Mouse (Mus musculus) liver, postnatal 0 days (tissue): ENCODE measurements around the gene B3gat2.

Experiments
- CTCF ChIP-seq: sonication (generic); IDR thresholded peaks from 2 replicates; pipeline ENCODE4 v1.5.1; 2016; ENCODE audit warnings: antibody characterized with exemption, low read depth
- EP300 ChIP-seq: IDR thresholded peaks from 2 replicates; pipeline ENCODE4 v1.6.1; 2016; ENCODE audit warnings: antibody characterized with exemption, low read depth, mild to moderate bottlenecking

- TF ChIP-seq EP300 (no peak), CTCF (no peak)
Measured at GRCm38 (mm10) chr1:23834246-23834645, 72.7 kb downstream of the B3gat2 start.
